Mouse (Mus musculus): ENCODE data around the gene Cd200r3.

- TF ChIP-seq POLR2A (IDR thresholded peaks at IDR 0.05; ENCODE audit: borderline replicate concordance, insufficient read depth, low read length) (no peak), CTCF (IDR thresholded peaks at IDR 0.05; ENCODE audit: borderline replicate concordance, insufficient read depth, low read depth, low read length) (no peak)
Measured at GRCm38 (mm10) chr16:44964526-44965374, 21.3 kb downstream of the Cd200r3 start.
